Comparison of ENCODE assay signal across 9 mouse cellular contexts in genomic region chr10:99168840-99169764, GRCm38 (mm10). TPM values are rescaled to one million over a fixed set of nuclear protein-coding genes. Genes with fewer than 3 reads are reported as not detected.
DNase-seq lines count a peak whose midpoint lies in the region; ATAC-seq and TF ChIP-seq lines count a peak whose summit lies in the region.
"Had no signal": no experiment of that assay in that cellular context is flagged by ENCODE, and none has a peak within 500 bp of the region (broad histone marks: within the 10 kb centered on the region; RNA-seq: fewer than 3 reads in every experiment).

No protein-coding gene starts in this region.

- DNase-seq in heart, adult 11 months, result peak; percentile 96
- no peak for DNase-seq in Patski (ENCODE audit: low read depth, low spot score)
- peak; percentile 43 to 69 for DNase-seq in kidney, postnatal 25 days
- peak; percentile 68 for DNase-seq in naive thymus-derived CD4-positive, alpha-beta T cell, adult 2 months (ENCODE audit: low read depth)
- DNase-seq in ovary, adult 18-20 months (ENCODE audit: low spot score), result no peak
- no peak for DNase-seq in urinary bladder, adult 2 months (ENCODE audit: low spot score)

- no peak overlapping the region for H3K4me3 ChIP-seq in heart, embryonic 11.5 days (ENCODE audit: low read depth, low read length)

- TF ChIP-seq CTCF in Patski (IDR thresholded peaks at IDR 0.05), result peak; percentile 25

- no peak for ATAC-seq in heart, embryonic 11.5 days (replicated peaks; ENCODE audit: insufficient number of reproducible peaks, low FRiP score, low TSS enrichment)
- no peak for ATAC-seq in Patski
- peak; percentile 20 for ATAC-seq in granulocyte monocyte progenitor cell, adult 5-6 weeks (replicated peaks; ENCODE audit: poor library complexity, severe bottlenecking)

- H3K9ac ChIP-seq in heart, embryonic 11.5 days (ENCODE audit: low read depth, low read length), result no peak overlapping the region

- 72% methylated on average over 11 of the region's 11 CpGs for WGBS in heart, embryonic 11.5 days (ENCODE audit: insufficient replicate concordance)

- no peaks in the 10 kb centered on the region for H3K36me3 ChIP-seq in heart, embryonic 11.5 days (ENCODE audit: control insufficient read depth, insufficient read depth, low read length)

- no peaks in the 10 kb centered on the region for H3K27me3 ChIP-seq in heart, embryonic 11.5 days (ENCODE audit: control insufficient read depth, insufficient read depth, low read length)
- H3K27me3 ChIP-seq in Patski, result no peaks in the 10 kb centered on the region

- no peak overlapping the region for H3K4me2 ChIP-seq in heart, embryonic 11.5 days

- CTCF ChIA-PET in Patski (lab: Charles Lee), result interaction anchor here (1.3 kb wide), 1 partner anchor 451 kb away, joined by 4 read pairs; no protein-coding TSS in a partner anchor

- H3K9me3 ChIP-seq in heart, embryonic 11.5 days (replicated peaks; ENCODE audit: control insufficient read depth, low read length), result no peaks in the 10 kb centered on the region

- no peak overlapping the region for H3K27ac ChIP-seq in heart, embryonic 11.5 days (ENCODE audit: low read depth, low read length)

- POLR2A ChIA-PET in Patski (lab: Charles Lee), result no interaction called here

- peaks cover 14% of the 10 kb centered on the region for H3K4me1 ChIP-seq in heart, embryonic 11.5 days (ENCODE audit: control insufficient read depth, insufficient read depth, low read length)

- in situ Hi-C loops in Patski (cut with MboI; ENCODE audit: low pct_unique_long_range_greater_than_20kb), result loop anchor here (5.0 to 25.0 kb wide), 3 partner anchors 93 to 1318 kb away; partner anchors contain the start of genes Cep290, Dusp6 and Tmtc3

RNA-seq across cellular contexts. Expression of gene Phxr2, which starts 43.0 kb away (rescaled TPM):
- not detected in 2 replicates for polyA plus RNA-seq in heart, embryonic 11.5 days (2014; fragmentation: Nextera tagmentation; extraction: Ambion mirVana)
- not detected for polyA plus RNA-seq in Patski (2021)
- total RNA-seq in granulocyte monocyte progenitor cell, adult 5-6 weeks (2014; fragmentation: Nextera tagmentation), result 0.49 TPM in 1 of 2 replicates, not detected in the other
- not detected in 2 replicates for total RNA-seq in granulocyte monocyte progenitor cell, adult 5-6 weeks (2017)
- polyA plus RNA-seq in urinary bladder, adult 2 months (2012; rRNA removed), result not detected in 2 replicates
- polyA plus RNA-seq: large intestine, adult 2 months had no signal

Comparison
In these comparisons a context has a peak if more than half of its experiments do, and no peak if none do; other contexts are left out.
1. DNase-seq: peak in heart, adult 11 months (single experiment), kidney, postnatal 25 days (2 of 2) and naive thymus-derived CD4-positive, alpha-beta T cell, adult 2 months (single experiment); none in Patski (single experiment), ovary, adult 18-20 months (single experiment) and urinary bladder, adult 2 months (single experiment).